Mouse (Mus musculus) embryo, embryonic 11.5 days (tissue): Measurements from ENCODE around the gene Cacna1c.
A peak's percentile ranks its signal among the peaks of the same experiment; 100 is the strongest.

Experiments
- DNase-seq: peaks from one replicate; pipeline ENCODE4 v3.0.0-alpha.2; 2012; ENCODE audit warnings: low read depth, low spot score

Gene Cacna1c

GRCm38 (mm10) chr6:118812556-118812955, 383.7 kb downstream of the Cacna1c start:
- DNase-seq: no peak

GRCm38 (mm10) chr6:118812007-118812406, 384.2 kb downstream of the Cacna1c start:
- no peak for DNase-seq

- DNase-seq: no peak
These were observed 385.4 kb downstream of the Cacna1c start for GRCm38 (mm10) chr6:118810834-118811233.

GRCm38 (mm10) chr6:118805139-118805538, 391.1 kb downstream of the Cacna1c start:
- no peak for DNase-seq

- DNase-seq: no peak
These were observed 393.9 kb downstream of the Cacna1c start for GRCm38 (mm10) chr6:118802286-118802685.

- DNase-seq: no peak
These were observed 399.8 kb downstream of the Cacna1c start for GRCm38 (mm10) chr6:118796393-118796792.

- DNase-seq: no peak
These were observed 400.5 kb downstream of the Cacna1c start for GRCm38 (mm10) chr6:118795716-118796115.

- no peak for DNase-seq
These were observed 404.3 kb downstream of the Cacna1c start for GRCm38 (mm10) chr6:118791921-118792368.

- no peak for DNase-seq
These were observed 408.3 kb downstream of the Cacna1c start for GRCm38 (mm10) chr6:118787933-118788332.

GRCm38 (mm10) chr6:118780280-118780679, 415.9 kb downstream of the Cacna1c start:
- DNase-seq: no peak

GRCm38 (mm10) chr6:118779201-118779600, 417.0 kb downstream of the Cacna1c start:
- no peak for DNase-seq

- no peak for DNase-seq
These were observed 418.8 kb downstream of the Cacna1c start for GRCm38 (mm10) chr6:118777457-118777856.

- DNase-seq: no peak
These were observed 419.8 kb downstream of the Cacna1c start for GRCm38 (mm10) chr6:118776459-118776858.

- DNase-seq: no peak
These were observed 423.6 kb downstream of the Cacna1c start for GRCm38 (mm10) chr6:118772581-118772980.

GRCm38 (mm10) chr6:118771121-118771520, 425.1 kb downstream of the Cacna1c start:
- no peak for DNase-seq

GRCm38 (mm10) chr6:118770396-118770795, 425.8 kb downstream of the Cacna1c start:
- no peak for DNase-seq

- no peak for DNase-seq
These were observed 426.4 kb downstream of the Cacna1c start for GRCm38 (mm10) chr6:118769792-118770191.

GRCm38 (mm10) chr6:118767698-118768097, 428.5 kb downstream of the Cacna1c start:
- DNase-seq: no peak

GRCm38 (mm10) chr6:118765261-118765660, 431.0 kb downstream of the Cacna1c start:
- no peak for DNase-seq

- DNase-seq: no peak
These were observed 437.2 kb downstream of the Cacna1c start for GRCm38 (mm10) chr6:118759015-118759414.

GRCm38 (mm10) chr6:118758290-118758907, 437.8 kb downstream of the Cacna1c start:
- DNase-seq: no peak

GRCm38 (mm10) chr6:118757533-118758289, 438.5 kb downstream of the Cacna1c start:
- no peak for DNase-seq

GRCm38 (mm10) chr6:118756511-118756910, 439.7 kb downstream of the Cacna1c start:
- peak; percentile 30 for DNase-seq
